Comparison of ENCODE assay signal across 8 mouse cellular contexts in genomic region chr10:81175936-81176465, GRCm38 (mm10). TPM values are rescaled to one million over a fixed set of nuclear protein-coding genes. Genes with fewer than 3 reads are reported as not detected.
DNase-seq lines count a peak whose midpoint lies in the region; ATAC-seq and TF ChIP-seq lines count a peak whose summit lies in the region.

No protein-coding gene starts in this region.

- peak overlapping the region; percentile 99 for H3K4me3 ChIP-seq in lung, embryonic 14.5 days (ENCODE audit: low read depth, low read length)
- H3K4me3 ChIP-seq in embryonic facial prominence, embryonic 14.5 days (ENCODE audit: low read depth, low read length): peak overlapping the region; percentile 94
- H3K4me3 ChIP-seq in intestine, embryonic 15.5 days (replicated peaks): peak overlapping the region; percentile 97
- H3K4me3 ChIP-seq in midbrain, embryonic 13.5 days (replicated peaks): peak overlapping the region; percentile 100

- peaks cover 41% of the 10 kb centered on the region for H3K36me3 ChIP-seq in lung, embryonic 14.5 days (ENCODE audit: insufficient read depth)
- peaks cover 40% of the 10 kb centered on the region for H3K36me3 ChIP-seq in embryonic facial prominence, embryonic 14.5 days (ENCODE audit: control insufficient read depth, insufficient read depth, low read length)
- peaks cover 34% of the 10 kb centered on the region for H3K36me3 ChIP-seq in intestine, embryonic 15.5 days
- H3K36me3 ChIP-seq in midbrain, embryonic 13.5 days: peaks cover 37% of the 10 kb centered on the region

- no peaks in the 10 kb centered on the region for H3K9me3 ChIP-seq in lung, embryonic 14.5 days (ENCODE audit: low read depth, low read length)
- no peaks in the 10 kb centered on the region for H3K9me3 ChIP-seq in embryonic facial prominence, embryonic 14.5 days (ENCODE audit: control insufficient read depth, low read length)
- no peaks in the 10 kb centered on the region for H3K9me3 ChIP-seq in intestine, embryonic 15.5 days
- H3K9me3 ChIP-seq in midbrain, embryonic 13.5 days: no peaks in the 10 kb centered on the region

- no peaks in the 10 kb centered on the region for H3K27me3 ChIP-seq in lung, embryonic 14.5 days (ENCODE audit: insufficient read depth, low read length)
- H3K27me3 ChIP-seq in embryonic facial prominence, embryonic 14.5 days (replicated peaks; ENCODE audit: control insufficient read depth, insufficient read depth, low read length): no peaks in the 10 kb centered on the region
- no peaks in the 10 kb centered on the region for H3K27me3 ChIP-seq in intestine, embryonic 15.5 days (replicated peaks)
- H3K27me3 ChIP-seq in midbrain, embryonic 13.5 days: no peaks in the 10 kb centered on the region

- peak; percentile 4 for ATAC-seq in lung, embryonic 14.5 days (ENCODE audit: insufficient read depth)
- peak; percentile 16 for ATAC-seq in embryonic facial prominence, embryonic 14.5 days (ENCODE audit: low read depth)
- ATAC-seq in intestine, embryonic 15.5 days: peak; percentile 29
- no peak for ATAC-seq in midbrain, embryonic 13.5 days

- H3K4me2 ChIP-seq in lung, embryonic 14.5 days: peak overlapping the region; percentile 89
- peak overlapping the region; percentile 72 for H3K4me2 ChIP-seq in embryonic facial prominence, embryonic 14.5 days (ENCODE audit: low read depth, low read length)
- H3K4me2 ChIP-seq in intestine, embryonic 15.5 days (replicated peaks): peak overlapping the region; percentile 55
- H3K4me2 ChIP-seq in midbrain, embryonic 13.5 days (replicated peaks): peak overlapping the region; percentile 95

- peak overlapping the region; percentile 94 for H3K27ac ChIP-seq in lung, embryonic 14.5 days (ENCODE audit: low read depth)
- H3K27ac ChIP-seq in embryonic facial prominence, embryonic 14.5 days (replicated peaks; ENCODE audit: low read depth, low read length): peak overlapping the region; percentile 88
- H3K27ac ChIP-seq in intestine, embryonic 15.5 days: peak overlapping the region; percentile 81
- H3K27ac ChIP-seq in midbrain, embryonic 13.5 days: peak overlapping the region; percentile 96

- peak overlapping the region; percentile 28 for H3K9ac ChIP-seq in lung, embryonic 14.5 days
- H3K9ac ChIP-seq in embryonic facial prominence, embryonic 14.5 days (ENCODE audit: low read depth, low read length): peak overlapping the region; percentile 53
- H3K9ac ChIP-seq in intestine, embryonic 15.5 days: peak overlapping the region; percentile 32; the same call in 1 of the 2 replicates
- H3K9ac ChIP-seq in midbrain, embryonic 13.5 days (replicated peaks): peak overlapping the region; percentile 55; the same call in 1 of the 2 replicates

- TF ChIP-seq CTCF in lung, embryonic 14.5 days (IDR thresholded peaks at IDR 0.05; ENCODE audit: low read depth): no peak

- WGBS in lung, embryonic 14.5 days: 2% methylated on average over 13 of the region's 13 CpGs
- 4% methylated on average over 13 of the region's 13 CpGs for WGBS in embryonic facial prominence, embryonic 14.5 days
- 4% methylated on average over 13 of the region's 13 CpGs for WGBS in intestine, embryonic 15.5 days
- WGBS in midbrain, embryonic 13.5 days: 7% methylated on average over 13 of the region's 13 CpGs

- no peak for DNase-seq in lung, embryonic 14.5 days
- no peak for DNase-seq in lung, postnatal 4 days
- no peak for DNase-seq in embryonic facial prominence, embryonic 14.5 days (ENCODE audit: low spot score)
- no peak for DNase-seq in T-cell, adult 2 months (ENCODE audit: low spot score)
- no peak for DNase-seq in thymus, postnatal 0 days (ENCODE audit: low spot score)
- DNase-seq in embryo, embryonic 9.5 days (ENCODE audit: extremely low spot score): no peak

- H3K4me1 ChIP-seq in lung, embryonic 14.5 days (ENCODE audit: insufficient read depth): peaks cover 5% of the 10 kb centered on the region
- H3K4me1 ChIP-seq in embryonic facial prominence, embryonic 14.5 days (ENCODE audit: control insufficient read depth, insufficient read depth, low read length): peaks cover 15% of the 10 kb centered on the region
- H3K4me1 ChIP-seq in intestine, embryonic 15.5 days (replicated peaks): peaks cover 39% of the 10 kb centered on the region
- H3K4me1 ChIP-seq in midbrain, embryonic 13.5 days (replicated peaks): peaks cover 61% of the 10 kb centered on the region

RNA-seq across cellular contexts. Expression of gene Eef2, which starts 0.4 kb away (rescaled TPM):
- 481 and 493 TPM in 2 replicates for polyA plus RNA-seq in lung, embryonic 14.5 days (2014; fragmentation: Nextera tagmentation; extraction: Ambion mirVana)
- polyA plus RNA-seq in embryonic facial prominence, embryonic 14.5 days (2014; fragmentation: Nextera tagmentation; extraction: Ambion mirVana): 549 and 578 TPM in 2 replicates
- 515 and 540 TPM in 2 replicates for polyA plus RNA-seq in intestine, embryonic 15.5 days (2015; fragmentation: Nextera tagmentation; extraction: Ambion mirVana)
- polyA plus RNA-seq in midbrain, embryonic 13.5 days (2015; fragmentation: Nextera tagmentation; extraction: Ambion mirVana): 565 and 579 TPM in 2 replicates
- polyA plus RNA-seq in thymus, postnatal 0 days (2015; fragmentation: Nextera tagmentation; extraction: Ambion mirVana): 612 and 638 TPM in 2 replicates

RNA-seq across cellular contexts. Expression of gene Dapk3, which starts 6.8 kb away (rescaled TPM):
- 52.6 and 55.8 TPM in 2 replicates for polyA plus RNA-seq in lung, embryonic 14.5 days (2014; fragmentation: Nextera tagmentation; extraction: Ambion mirVana)
- 53.4 and 58.3 TPM in 2 replicates for polyA plus RNA-seq in embryonic facial prominence, embryonic 14.5 days (2014; fragmentation: Nextera tagmentation; extraction: Ambion mirVana)
- 56.6 and 62.7 TPM in 2 replicates for polyA plus RNA-seq in intestine, embryonic 15.5 days (2015; fragmentation: Nextera tagmentation; extraction: Ambion mirVana)
- polyA plus RNA-seq in midbrain, embryonic 13.5 days (2015; fragmentation: Nextera tagmentation; extraction: Ambion mirVana): 48.4 and 67.3 TPM in 2 replicates
- 47.8 and 54.1 TPM in 2 replicates for polyA plus RNA-seq in thymus, postnatal 0 days (2015; fragmentation: Nextera tagmentation; extraction: Ambion mirVana)

RNA-seq across cellular contexts. Expression of gene 4930442H23Rik, which starts 7.6 kb away (rescaled TPM):
- polyA plus RNA-seq in lung, embryonic 14.5 days (2014; fragmentation: Nextera tagmentation; extraction: Ambion mirVana): not detected in 2 replicates
- polyA plus RNA-seq in embryonic facial prominence, embryonic 14.5 days (2014; fragmentation: Nextera tagmentation; extraction: Ambion mirVana): not detected in 2 replicates
- polyA plus RNA-seq in intestine, embryonic 15.5 days (2015; fragmentation: Nextera tagmentation; extraction: Ambion mirVana): 0.13 and 0.15 TPM in 2 replicates
- polyA plus RNA-seq in midbrain, embryonic 13.5 days (2015; fragmentation: Nextera tagmentation; extraction: Ambion mirVana): 0.12 and 0.15 TPM in 2 replicates
- not detected in 2 replicates for polyA plus RNA-seq in thymus, postnatal 0 days (2015; fragmentation: Nextera tagmentation; extraction: Ambion mirVana)

RNA-seq across cellular contexts. Expression of gene Pias4, which starts 8.3 kb away (rescaled TPM):
- polyA plus RNA-seq in lung, embryonic 14.5 days (2014; fragmentation: Nextera tagmentation; extraction: Ambion mirVana): 38.7 and 47.9 TPM in 2 replicates
- 33.2 and 35.6 TPM in 2 replicates for polyA plus RNA-seq in embryonic facial prominence, embryonic 14.5 days (2014; fragmentation: Nextera tagmentation; extraction: Ambion mirVana)
- polyA plus RNA-seq in intestine, embryonic 15.5 days (2015; fragmentation: Nextera tagmentation; extraction: Ambion mirVana): 47.2 and 58.4 TPM in 2 replicates
- polyA plus RNA-seq in midbrain, embryonic 13.5 days (2015; fragmentation: Nextera tagmentation; extraction: Ambion mirVana): 60.0 and 60.9 TPM in 2 replicates
- polyA plus RNA-seq in thymus, postnatal 0 days (2015; fragmentation: Nextera tagmentation; extraction: Ambion mirVana): 37.3 and 39.0 TPM in 2 replicates

RNA-seq across cellular contexts. Expression of gene Nmrk2, which starts 25.9 kb away (rescaled TPM):
- polyA plus RNA-seq in lung, embryonic 14.5 days (2014; fragmentation: Nextera tagmentation; extraction: Ambion mirVana): 0.23 TPM in 1 of 2 replicates, not detected in the other
- polyA plus RNA-seq in embryonic facial prominence, embryonic 14.5 days (2014; fragmentation: Nextera tagmentation; extraction: Ambion mirVana): 1.2 and 1.7 TPM in 2 replicates
- 0.14 TPM in 1 of 2 replicates, not detected in the other for polyA plus RNA-seq in intestine, embryonic 15.5 days (2015; fragmentation: Nextera tagmentation; extraction: Ambion mirVana)
- 0.16 TPM in 1 of 2 replicates, not detected in the other for polyA plus RNA-seq in midbrain, embryonic 13.5 days (2015; fragmentation: Nextera tagmentation; extraction: Ambion mirVana)
- polyA plus RNA-seq in thymus, postnatal 0 days (2015; fragmentation: Nextera tagmentation; extraction: Ambion mirVana): 0.08 TPM in 1 of 2 replicates, not detected in the other
